9 mouse cellular contexts compared by ENCODE assay signal in genomic region chr8:117172904-117173303, GRCm38 (mm10). TPM values are rescaled to one million over a fixed set of nuclear protein-coding genes. Genes with fewer than 3 reads are reported as not detected.
A peak's percentile ranks its signal among the peaks of the same experiment; 100 is the strongest.
DNase-seq lines count a peak whose midpoint lies in the region; ATAC-seq and TF ChIP-seq lines count a peak whose summit lies in the region.
"Had no signal": no experiment of that assay in that cellular context is flagged by ENCODE, and none has a peak within 500 bp of the region (broad histone marks: within the 10 kb centered on the region; RNA-seq: fewer than 3 reads in every experiment).

No protein-coding gene starts in this region.

- no peaks in the 10 kb centered on the region for H3K36me3 ChIP-seq in liver, embryonic 11.5 days (ENCODE audit: control insufficient read depth, insufficient read depth, low read length)
- no peaks in the 10 kb centered on the region; the same call in 1 of the 2 replicates for H3K36me3 ChIP-seq in kidney, embryonic 15.5 days
- peaks cover 3% of the 10 kb centered on the region; the same call in 1 of the 2 replicates for H3K36me3 ChIP-seq in small intestine, adult 2 months (ENCODE audit: control insufficient read depth, insufficient read depth, low read length)

- H3K9me3 ChIP-seq in liver, embryonic 11.5 days (ENCODE audit: control insufficient read depth, low read length), result no peaks in the 10 kb centered on the region
- no peaks in the 10 kb centered on the region for H3K9me3 ChIP-seq in kidney, embryonic 15.5 days (replicated peaks)

- TF ChIP-seq CTCF in small intestine, adult 2 months (IDR thresholded peaks at IDR 0.05; ENCODE audit: extremely low read depth, insufficient read length, insufficient replicate concordance, low read depth, low read length), result peak; percentile 11; the same call in 1 of the 2 replicates

- ATAC-seq in liver, embryonic 11.5 days (replicated peaks; ENCODE audit: low FRiP score), result no peak
- ATAC-seq in kidney, embryonic 15.5 days (replicated peaks; ENCODE audit: low FRiP score), result peak; percentile 63

- no peaks in the 10 kb centered on the region for H3K27me3 ChIP-seq in liver, embryonic 11.5 days (replicated peaks; ENCODE audit: control insufficient read depth, insufficient read depth, low read length)
- no peaks in the 10 kb centered on the region for H3K27me3 ChIP-seq in kidney, embryonic 15.5 days
- H3K27me3 ChIP-seq in small intestine, adult 2 months (ENCODE audit: control insufficient read depth, insufficient read depth, low read length), result no peaks in the 10 kb centered on the region

- TF ChIP-seq POLR2A in small intestine, adult 2 months (IDR thresholded peaks at IDR 0.05; ENCODE audit: low read depth, low read length), result no peak

- no peak overlapping the region for H3K4me3 ChIP-seq in liver, embryonic 11.5 days (ENCODE audit: low read depth, low read length)
- H3K4me3 ChIP-seq in kidney, embryonic 15.5 days (replicated peaks), result no peak overlapping the region
- no peak overlapping the region for H3K4me3 ChIP-seq in small intestine, adult 2 months (ENCODE audit: low read depth, low read length)
- H3K4me3 ChIP-seq: myocyte had no signal

- 54% methylated on average over 7 of the region's 7 CpGs for WGBS in liver, embryonic 11.5 days
- WGBS in kidney, embryonic 15.5 days, result 14% methylated on average over 7 of the region's 7 CpGs
- WGBS in small intestine, adult 2 months, result 26% methylated on average over 7 of the region's 7 CpGs

- H3K4me2 ChIP-seq in liver, embryonic 11.5 days, result no peak overlapping the region
- H3K4me2 ChIP-seq in kidney, embryonic 15.5 days, result no peak overlapping the region

- peak; percentile 23 for DNase-seq in liver
- DNase-seq in liver, embryonic 11.5 days (ENCODE audit: low spot score), result no peak
- peak; percentile 74 for DNase-seq in adrenal gland, postnatal 14 days
- peak; percentile 49 to 72 for DNase-seq in heart, adult 18-20 months
- DNase-seq in thymus, postnatal 36 days, result no peak
- DNase-seq in layer of hippocampus, adult 9-10 months (ENCODE audit: low spot score), result no peak

- no peak overlapping the region for H3K9ac ChIP-seq in liver, embryonic 11.5 days (ENCODE audit: low read depth, low read length)
- H3K9ac ChIP-seq in kidney, embryonic 15.5 days, result no peak overlapping the region

- peaks cover 16% of the 10 kb centered on the region for H3K4me1 ChIP-seq in liver, embryonic 11.5 days (replicated peaks; ENCODE audit: control insufficient read depth, insufficient read depth, low read length)
- peaks cover 26% of the 10 kb centered on the region for H3K4me1 ChIP-seq in kidney, embryonic 15.5 days
- peaks cover 11% of the 10 kb centered on the region for H3K4me1 ChIP-seq in small intestine, adult 2 months (ENCODE audit: control insufficient read depth, insufficient read depth, insufficient read length, low read length)

- no peak overlapping the region for H3K27ac ChIP-seq in liver, embryonic 11.5 days (ENCODE audit: low read depth, low read length)
- H3K27ac ChIP-seq in kidney, embryonic 15.5 days, result 0 out of 2 replicates have a peak overlapping the region, but pooled peaks have one; percentile 48
- no peak overlapping the region for H3K27ac ChIP-seq in small intestine, adult 2 months (ENCODE audit: insufficient read depth, low read depth, low read length)

RNA-seq across cellular contexts. Expression of gene Gan, which starts 15.0 kb away (rescaled TPM):
- polyA plus RNA-seq in liver, embryonic 11.5 days (2014; fragmentation: Nextera tagmentation; extraction: Ambion mirVana), result 2.0 and 2.1 TPM in 2 replicates
- total RNA-seq in adrenal gland, postnatal 14 days (2021), result 9.1 and 10.7 TPM in 2 replicates
- total RNA-seq in heart, adult 18-20 months (2021), result 1 to 10 TPM; 4.0 to 5.3 TPM
- polyA plus RNA-seq in kidney, embryonic 15.5 days (2015; fragmentation: Nextera tagmentation; extraction: Ambion mirVana), result 1.9 TPM in 2 replicates
- polyA plus RNA-seq in small intestine, adult 2 months (2012; rRNA removed), result 2.4 and 4.6 TPM in 2 replicates

Comparison
In these comparisons a context has a peak if more than half of its experiments do, and no peak if none do; other contexts are left out.
1. DNase-seq: peak in liver (single experiment), adrenal gland, postnatal 14 days (single experiment) and heart, adult 18-20 months (2 of 2); none in liver, embryonic 11.5 days (single experiment), thymus, postnatal 36 days (0 of 2) and layer of hippocampus, adult 9-10 months (single experiment).